Mouse (Mus musculus) megakaryocyte progenitor cell, adult 5-6 weeks (primary cell): ENCODE measurements around the gene 6430548M08Rik. TPM values are rescaled to one million over a fixed set of nuclear protein-coding genes. Genes with fewer than 3 reads are reported as not detected.

Source experiments
- ATAC-seq: replicated peaks from 2 replicates; pipeline ENCODE4 v1.8.0; 2016; ENCODE audit warnings: mild to moderate bottlenecking, moderate TSS enrichment, inconsistent platforms; ENCODE audit not compliant: poor library complexity
- total RNA-seq, 2 experiments: library from RNA; stranded (forward) in 1 of 2; stranded (reverse) in 1 of 2; fragments of 157-497, 149-512 nt in 1 of 2; fragments of 200-1000 nt in 1 of 2; gene quantifications; 2 replicates each; pipeline versions ENCODE4 v1.2.3 to v1.2.4; 2015 to 2017

Gene 6430548M08Rik
- 1.8 and 3.5 TPM in 2 replicates for total RNA-seq (2015)
- 4.5 and 4.6 TPM in 2 replicates for total RNA-seq (2017)

GRCm38 (mm10) chr8:120113758-120114255 is at the start of gene 6430548M08Rik:
Gene 6430548M08Rik (plus strand): TSS chr8:120114152.
- ATAC-seq: peak; percentile 87

GRCm38 (mm10) chr8:120065611-120066010 is 48.3 kb upstream of the 6430548M08Rik start:
- no peak for ATAC-seq

- no peak for ATAC-seq
Measured at GRCm38 (mm10) chr8:120066226-120066625, 47.7 kb upstream of the 6430548M08Rik start.

GRCm38 (mm10) chr8:120067936-120068668 is 45.9 kb upstream of the 6430548M08Rik start:
- no peak for ATAC-seq

GRCm38 (mm10) chr8:120071684-120072083 is 42.3 kb upstream of the 6430548M08Rik start:
- ATAC-seq: peak; percentile 93

GRCm38 (mm10) chr8:120072259-120072658 is 41.7 kb upstream of the 6430548M08Rik start:
- no peak for ATAC-seq

GRCm38 (mm10) chr8:120072827-120073226 is 41.1 kb upstream of the 6430548M08Rik start:
- no peak for ATAC-seq

- ATAC-seq: no peak
Measured at GRCm38 (mm10) chr8:120074516-120074915, 39.4 kb upstream of the 6430548M08Rik start.

- ATAC-seq: no peak
Measured at GRCm38 (mm10) chr8:120075347-120075746, 38.6 kb upstream of the 6430548M08Rik start.

GRCm38 (mm10) chr8:120078080-120078479 is 35.9 kb upstream of the 6430548M08Rik start:
- peak; percentile 86 for ATAC-seq

GRCm38 (mm10) chr8:120079361-120079760 is 34.6 kb upstream of the 6430548M08Rik start:
- no peak for ATAC-seq

GRCm38 (mm10) chr8:120083261-120083660 is 30.7 kb upstream of the 6430548M08Rik start:
- ATAC-seq: no peak

- no peak for ATAC-seq
Measured at GRCm38 (mm10) chr8:120084783-120085182, 29.2 kb upstream of the 6430548M08Rik start.

GRCm38 (mm10) chr8:120089511-120089910 is 24.4 kb upstream of the 6430548M08Rik start:
- ATAC-seq: no peak

- ATAC-seq: no peak
Measured at GRCm38 (mm10) chr8:120091032-120091431, 22.9 kb upstream of the 6430548M08Rik start.

GRCm38 (mm10) chr8:120093103-120093502 is 20.8 kb upstream of the 6430548M08Rik start:
- no peak for ATAC-seq

- no peak for ATAC-seq
Measured at GRCm38 (mm10) chr8:120094801-120095200, 19.2 kb upstream of the 6430548M08Rik start.

- ATAC-seq: no peak
Measured at GRCm38 (mm10) chr8:120096486-120096885, 17.5 kb upstream of the 6430548M08Rik start.

GRCm38 (mm10) chr8:120100388-120101067 is 13.4 kb upstream of the 6430548M08Rik start:
- peak; percentile 40; the same call in 1 of the 2 replicates for ATAC-seq

- ATAC-seq: peak; percentile 73
Measured at GRCm38 (mm10) chr8:120101068-120101972, 12.6 kb upstream of the 6430548M08Rik start, which contains the start of gene Zdhhc7. Gene Zdhhc7 (minus strand): TSS chr8:120101482.

GRCm38 (mm10) chr8:120103916-120104315 is 10.0 kb upstream of the 6430548M08Rik start:
- ATAC-seq: no peak
